Mouse (Mus musculus): ENCODE data around the gene Zbed4.

GRCm38 (mm10) chr15:88823376-88823775, 71.9 kb downstream of the Zbed4 start:
- TF ChIP-seq CTCF (IDR thresholded peaks at IDR 0.05; ENCODE audit: low read depth, low read length) (no peak), POLR2A (IDR thresholded peaks at IDR 0.05; ENCODE audit: extremely low read depth, insufficient read depth, low read length) (no peak)
